Mouse (Mus musculus) CH12.LX (cell line): ENCODE measurements at regions not wholly inside any gene's neighbourhood (a gene's known extent, or its start where the extent isn't known, plus 50 kb on each side); places are given as distances from the start of the nearest gene placed in this dataset.

ENCODE experiments used
- CHD2 ChIP-seq: IDR thresholded peaks from 2 replicates; pipeline ENCODE4 v1.6.1; 2011; ENCODE audit warnings: low read length, improper control_type of control experiment
- CTCF ChIP-seq, 2 experiments: IDR thresholded peaks in 1 of 2; conservative IDR thresholded peaks in 1 of 2; 2 replicates each; pipeline ENCODE4 v1.5.1; 2011 to 2012; ENCODE audit warnings: low read depth in 2 of 2, low read length in 2 of 2, improper control_type of control experiment in 1 of 2, inconsistent platforms in 1 of 2, mild to moderate bottlenecking in 1 of 2, moderate library complexity in 1 of 2
- EP300 ChIP-seq: IDR thresholded peaks from 2 replicates; pipeline ENCODE4 v1.6.1; 2011; ENCODE audit warnings: low read length, improper control_type of control experiment
- GABPA ChIP-seq: IDR thresholded peaks from 2 replicates; pipeline ENCODE4 v1.6.1; 2012; ENCODE audit warnings: low read depth, low read length, improper control_type of control experiment, inconsistent platforms; ENCODE audit not compliant: insufficient replicate concordance
- KAT2A ChIP-seq: IDR thresholded peaks from 2 replicates; pipeline ENCODE4 v1.6.1; 2012; ENCODE audit warnings: low read length, improper control_type of control experiment, inconsistent platforms; ENCODE audit not compliant: insufficient replicate concordance
- MAX ChIP-seq: IDR thresholded peaks from 2 replicates; pipeline ENCODE4 v1.6.1; 2011; ENCODE audit warnings: low read length, improper control_type of control experiment
- MEF2A ChIP-seq: IDR thresholded peaks from 2 replicates; pipeline ENCODE4 v1.6.1; 2014; ENCODE audit warnings: low read depth, mild to moderate bottlenecking, inconsistent platforms, low read length, improper control_type of control experiment, borderline replicate concordance
- NELFE ChIP-seq: IDR thresholded peaks from 2 replicates; pipeline ENCODE4 v1.6.1; 2011; ENCODE audit warnings: low read depth, low read length, improper control_type of control experiment
- PAX5 ChIP-seq: IDR thresholded peaks from 2 replicates; pipeline ENCODE4 v1.6.1; 2012; ENCODE audit warnings: low read length, inconsistent platforms, mixed read lengths
- POLR2A ChIP-seq: IDR thresholded peaks from 2 replicates; pipeline ENCODE4 v1.6.1; 2011; ENCODE audit warnings: low read depth, mild to moderate bottlenecking, improper control_type of control experiment, low read length
- RCOR1 ChIP-seq: conservative IDR thresholded peaks from 2 replicates; pipeline ENCODE4 v1.6.1; 2012; ENCODE audit warnings: low read depth, mild to moderate bottlenecking, inconsistent platforms, low read length, improper control_type of control experiment
- TCF12 ChIP-seq: IDR thresholded peaks from 2 replicates; pipeline ENCODE4 v1.6.1; 2014; ENCODE audit warnings: low read depth, mild to moderate bottlenecking, inconsistent platforms, low read length, improper control_type of control experiment
- UBTF ChIP-seq: IDR thresholded peaks from 2 replicates; pipeline ENCODE4 v1.6.1; 2012; ENCODE audit warnings: low read depth, mild to moderate bottlenecking, inconsistent platforms, low read length, improper control_type of control experiment, moderate library complexity
- ZC3H11A ChIP-seq: IDR thresholded peaks from 2 replicates; pipeline ENCODE4 v1.6.1; 2012; ENCODE audit warnings: low read depth, mild to moderate bottlenecking, inconsistent platforms, low read length, improper control_type of control experiment

DNA sequence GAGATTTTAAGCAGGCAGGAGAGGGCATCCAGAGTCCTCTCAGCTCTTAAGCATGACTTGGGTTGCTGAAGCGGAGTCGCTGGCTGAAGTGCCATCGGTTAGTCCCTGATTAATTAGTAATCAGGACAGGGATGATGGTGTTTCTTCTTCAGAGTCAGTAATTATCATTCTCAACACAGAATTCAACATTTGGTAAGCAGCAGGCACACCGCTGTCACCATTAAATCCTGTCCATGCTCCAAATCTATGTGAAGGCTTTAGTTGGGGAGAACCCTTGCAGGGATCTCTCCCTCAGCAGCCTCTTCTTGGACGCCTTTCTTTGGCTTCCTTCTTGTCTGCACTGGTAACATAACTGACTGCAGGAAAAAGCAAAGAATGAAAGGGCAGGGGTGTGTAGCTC, 142.7 kb downstream of the 1190002N15Rik start:
- TF ChIP-seq MEF2A (no peak), CTCF (conservative IDR thresholded peaks at IDR 0.05 in 1 of 2, IDR thresholded peaks at IDR 0.05 in 1 of 2; ENCODE audit: low read depth in 2 of 2, low read length in 2 of 2) (no peak), POLR2A (no peak), TCF12 (no peak), MAX (no peak), CHD2 (no peak), EP300 (no peak), ZC3H11A (no peak), PAX5 (no peak), KAT2A (no peak), GABPA (no peak), NELFE (no peak), UBTF (no peak), RCOR1 (no peak)
